Mouse (Mus musculus) embryonic facial prominence, embryonic 15.5 days (tissue): ENCODE measurements around the gene Nhej1. TPM values are rescaled to one million over a fixed set of nuclear protein-coding genes. Genes with fewer than 3 reads are reported as not detected.

Source experiments
- ATAC-seq: fragments of 200-750 bp; cut with Nextera tagmentation; 2 replicates; pipeline ENCODE4 v1.8.0; 2017; ENCODE audit warnings: low read depth, moderate TSS enrichment; ENCODE audit not compliant: insufficient number of reproducible peaks, low FRiP score, low TSS enrichment
- H3K27ac ChIP-seq: fragments of 300-500 bp; sonication (generic); replicated peaks from 2 replicates; pipeline ENCODE4 v1.5.1; 2015; ENCODE audit warnings: mild to moderate bottlenecking, inconsistent platforms
- H3K27me3 ChIP-seq: fragments of 300-500 bp; sonication (generic); 2 replicates; pipeline ENCODE4 v1.6.1; 2015; ENCODE audit warnings: inconsistent platforms
- H3K36me3 ChIP-seq: fragments of 300-500 bp; sonication (generic); 2 replicates; pipeline ENCODE4 v1.6.1; 2015; ENCODE audit warnings: mild to moderate bottlenecking, inconsistent platforms
- H3K4me1 ChIP-seq: fragments of 300-500 bp; sonication (generic); 2 replicates; pipeline ENCODE4 v1.6.1; 2015; ENCODE audit warnings: inconsistent platforms
- H3K4me2 ChIP-seq: fragments of 300-500 bp; sonication (generic); replicated peaks from 2 replicates; pipeline ENCODE4 v1.6.1; 2015; ENCODE audit warnings: mild to moderate bottlenecking, inconsistent platforms
- H3K4me3 ChIP-seq: fragments of 300-500 bp; sonication (generic); replicated peaks from 2 replicates; pipeline ENCODE4 v1.5.1; 2015; ENCODE audit warnings: mild to moderate bottlenecking, inconsistent platforms
- H3K9ac ChIP-seq: fragments of 300-500 bp; sonication (generic); 2 replicates; pipeline ENCODE4 v1.6.1; 2015; ENCODE audit warnings: inconsistent platforms
- H3K9me3 ChIP-seq: fragments of 300-500 bp; sonication (generic); replicated peaks from 2 replicates; pipeline ENCODE4 v1.6.1; 2016; ENCODE audit warnings: inconsistent platforms
- WGBS: fragments of 180-500 bp; shearing (Covaris S2); methylation state at CpG from one replicate; pipeline ENCODE4 v1.1.7; 2015; 5-methylcytosine and 5-hydroxymethylcytosine counted together
- polyA plus RNA-seq: library from polyadenylated mRNA; unstranded; fragments of >200 nt; fragmentation: Nextera tagmentation; extraction: Ambion mirVana; gene quantifications from 2 replicates; pipeline ENCODE4 v1.2.1, GENCODE M21; 2015

The Nhej1 gene
- polyA plus RNA-seq, 1 experiment from 2014 or later, result 9.9 TPM

GRCm38 (mm10) chr1:75052091-75052490 is 72.9 kb downstream of the Nhej1 start:
- H3K27me3 ChIP-seq, result no peaks in the 10 kb centered on the region
- no peaks in the 10 kb centered on the region for H3K36me3 ChIP-seq
- 35% methylated on average over 4 of the region's 4 CpGs for WGBS
- H3K27ac ChIP-seq, result no peak overlapping the region
- no peak overlapping the region for H3K4me2 ChIP-seq
- H3K4me3 ChIP-seq, result no peak overlapping the region
- no peaks in the 10 kb centered on the region for H3K4me1 ChIP-seq
- H3K9ac ChIP-seq, result no peak overlapping the region
- no peaks in the 10 kb centered on the region for H3K9me3 ChIP-seq
- no peak for ATAC-seq

GRCm38 (mm10) chr1:75051428-75051827 is 73.6 kb downstream of the Nhej1 start:
- Histone ChIP-seq H3K9me3 (no peaks in the 10 kb centered on the region), H3K4me3 (no peak overlapping the region), H3K9ac (no peak overlapping the region), H3K27me3 (no peaks in the 10 kb centered on the region), H3K27ac (no peak overlapping the region), H3K36me3 (no peaks in the 10 kb centered on the region), H3K4me2 (no peak overlapping the region), H3K4me1 (no peaks in the 10 kb centered on the region)
- no peak for ATAC-seq
- WGBS, result 71% methylated on average over 7 of the region's 7 CpGs

- Histone ChIP-seq H3K9ac (no peak overlapping the region), H3K4me3 (no peak overlapping the region), H3K4me2 (no peak overlapping the region), H3K4me1 (no peaks in the 10 kb centered on the region), H3K36me3 (no peaks in the 10 kb centered on the region), H3K27me3 (no peaks in the 10 kb centered on the region), H3K9me3 (no peaks in the 10 kb centered on the region), H3K27ac (no peak overlapping the region)
- WGBS, result 76% methylated on average over 2 of the region's 2 CpGs
- no peak for ATAC-seq
Measured at GRCm38 (mm10) chr1:75048571-75048970, 76.4 kb downstream of the Nhej1 start.

GRCm38 (mm10) chr1:75048041-75048440 is 77.0 kb downstream of the Nhej1 start:
- no peak overlapping the region for H3K4me3 ChIP-seq
- no peak overlapping the region for H3K4me2 ChIP-seq
- no peak for ATAC-seq
- WGBS, result 72% methylated on average over 4 of the region's 4 CpGs
- H3K36me3 ChIP-seq, result no peaks in the 10 kb centered on the region
- H3K9ac ChIP-seq, result no peak overlapping the region
- no peaks in the 10 kb centered on the region for H3K9me3 ChIP-seq
- H3K4me1 ChIP-seq, result no peaks in the 10 kb centered on the region
- H3K27ac ChIP-seq, result no peak overlapping the region
- H3K27me3 ChIP-seq, result no peaks in the 10 kb centered on the region

- Histone ChIP-seq H3K4me1 (peaks cover 4% of the 10 kb centered on the region; the same call in 1 of the 2 replicates), H3K4me2 (no peak overlapping the region), H3K9me3 (no peaks in the 10 kb centered on the region), H3K36me3 (no peaks in the 10 kb centered on the region), H3K9ac (no peak overlapping the region), H3K27me3 (no peaks in the 10 kb centered on the region), H3K4me3 (no peak overlapping the region), H3K27ac (no peak overlapping the region)
- WGBS, result 27% methylated on average over 7 of the region's 7 CpGs
- peak; percentile 80 for ATAC-seq
Measured at GRCm38 (mm10) chr1:75040429-75040828, 84.6 kb downstream of the Nhej1 start.

DNA sequence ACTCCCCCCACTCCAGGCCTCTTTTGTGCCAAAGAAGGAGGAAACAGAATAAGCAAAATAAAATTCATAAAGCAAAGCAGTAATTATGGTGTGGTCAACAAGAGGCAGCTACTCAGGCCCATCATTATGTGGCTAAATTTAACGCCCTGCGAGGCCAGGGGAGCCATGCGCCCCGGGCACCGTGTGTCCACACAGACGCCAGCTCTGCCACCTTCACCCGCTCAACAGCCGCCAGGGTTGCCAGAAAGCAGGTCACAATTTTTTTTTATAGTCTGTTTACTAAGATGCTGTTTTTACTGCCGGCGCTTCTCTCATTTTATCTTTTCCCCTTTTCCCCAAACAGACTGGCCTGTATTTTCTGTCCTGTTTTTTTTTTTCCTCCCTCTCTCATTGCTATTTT is 93.0 kb downstream of the Nhej1 start:
- Histone ChIP-seq H3K9me3 (no peaks in the 10 kb centered on the region), H3K4me3 (no peak overlapping the region), H3K4me1 (no peaks in the 10 kb centered on the region), H3K4me2 (no peak overlapping the region), H3K27ac (no peak overlapping the region), H3K36me3 (no peaks in the 10 kb centered on the region), H3K9ac (no peak overlapping the region), H3K27me3 (no peaks in the 10 kb centered on the region)
- no peak for ATAC-seq
- 84% methylated on average over 10 of the region's 10 CpGs for WGBS

- Histone ChIP-seq H3K4me3 (no peak overlapping the region), H3K27me3 (no peaks in the 10 kb centered on the region), H3K9me3 (no peaks in the 10 kb centered on the region), H3K4me2 (no peak overlapping the region), H3K36me3 (no peaks in the 10 kb centered on the region), H3K27ac (no peak overlapping the region), H3K4me1 (no peaks in the 10 kb centered on the region), H3K9ac (no peak overlapping the region)
- no peak for ATAC-seq
- 59% methylated on average over 2 of the region's 2 CpGs for WGBS
Measured at GRCm38 (mm10) chr1:75027061-75027779, 97.8 kb downstream of the Nhej1 start.

DNA sequence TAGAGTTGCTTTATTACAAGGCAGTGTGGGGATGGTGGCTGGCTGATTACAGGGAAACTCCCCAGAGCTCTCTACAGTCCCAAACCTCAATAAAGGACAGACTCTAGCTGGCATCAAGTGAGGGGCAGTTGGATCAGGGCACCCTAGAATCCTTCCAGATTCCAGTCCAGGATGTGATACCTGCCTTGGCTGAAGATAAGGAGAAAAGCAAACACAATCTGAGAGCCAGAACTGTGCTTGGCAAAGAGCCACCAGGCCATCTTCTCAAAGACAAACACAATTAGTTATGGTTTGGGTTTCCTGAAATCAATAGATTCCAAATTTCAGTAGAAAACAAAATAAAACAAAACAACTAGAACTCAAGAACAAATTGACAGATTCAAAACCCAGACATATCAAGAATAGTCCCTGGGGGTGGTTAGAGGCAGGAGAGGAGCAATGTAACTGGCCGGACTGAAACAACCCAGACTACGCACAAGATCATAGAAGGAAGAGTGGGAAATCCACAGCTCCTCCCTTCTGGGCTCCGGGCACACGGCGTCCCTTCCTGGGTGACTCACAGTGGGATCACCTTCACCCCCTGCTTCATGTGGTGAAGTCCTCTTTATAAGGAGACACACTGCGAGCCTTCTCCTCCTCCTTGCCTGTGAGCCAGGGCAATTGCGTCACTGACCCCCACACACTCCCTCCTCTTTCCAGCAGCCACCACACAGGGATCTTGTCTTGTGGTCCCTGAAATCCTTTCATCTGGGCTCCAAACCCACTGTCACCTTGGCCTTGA is 100.4 kb downstream of the Nhej1 start:
- no peak overlapping the region for H3K9ac ChIP-seq
- WGBS, result 68% methylated on average over 7 of the region's 7 CpGs

DNA sequence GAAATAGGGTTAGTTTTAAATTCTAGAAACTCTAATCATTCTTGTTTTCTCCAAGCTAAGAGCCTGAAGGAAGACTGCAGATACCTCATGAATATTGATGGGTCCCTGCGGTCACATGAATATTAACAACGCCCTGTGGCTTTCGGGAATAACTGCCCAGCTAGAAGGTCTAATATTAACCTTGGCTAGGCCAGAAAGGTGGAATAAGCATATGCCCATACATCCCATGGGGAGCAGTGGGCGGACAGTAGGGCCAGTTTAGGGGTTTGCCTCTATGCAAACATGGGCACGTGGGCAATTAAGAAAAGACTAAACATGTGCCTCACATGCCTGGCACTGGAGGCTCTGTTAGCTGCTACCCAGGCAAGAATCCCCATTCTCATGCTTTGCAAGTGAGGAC is 102.8 kb downstream of the Nhej1 start:
- no peak overlapping the region for H3K9ac ChIP-seq
- WGBS, result 66% methylated on average over 5 of the region's 5 CpGs
- H3K4me2 ChIP-seq, result no peak overlapping the region
- no peaks in the 10 kb centered on the region for H3K4me1 ChIP-seq
- no peak for ATAC-seq
- H3K27me3 ChIP-seq, result no peaks in the 10 kb centered on the region
- no peaks in the 10 kb centered on the region for H3K9me3 ChIP-seq
- H3K36me3 ChIP-seq, result no peaks in the 10 kb centered on the region
- H3K27ac ChIP-seq, result no peak overlapping the region
- H3K4me3 ChIP-seq, result no peak overlapping the region

More for the DNA sequence above, 100.4 kb downstream of the Nhej1 start:
- no peak overlapping the region for H3K4me3 ChIP-seq
- no peaks in the 10 kb centered on the region for H3K27me3 ChIP-seq
- no peaks in the 10 kb centered on the region for H3K9me3 ChIP-seq
- no peaks in the 10 kb centered on the region for H3K4me1 ChIP-seq
- H3K36me3 ChIP-seq, result no peaks in the 10 kb centered on the region
- no peak overlapping the region; the same call in 1 of the 2 replicates for H3K27ac ChIP-seq
- no peak; the same call in 1 of the 2 replicates for ATAC-seq
- H3K4me2 ChIP-seq, result no peak overlapping the region

DNA sequence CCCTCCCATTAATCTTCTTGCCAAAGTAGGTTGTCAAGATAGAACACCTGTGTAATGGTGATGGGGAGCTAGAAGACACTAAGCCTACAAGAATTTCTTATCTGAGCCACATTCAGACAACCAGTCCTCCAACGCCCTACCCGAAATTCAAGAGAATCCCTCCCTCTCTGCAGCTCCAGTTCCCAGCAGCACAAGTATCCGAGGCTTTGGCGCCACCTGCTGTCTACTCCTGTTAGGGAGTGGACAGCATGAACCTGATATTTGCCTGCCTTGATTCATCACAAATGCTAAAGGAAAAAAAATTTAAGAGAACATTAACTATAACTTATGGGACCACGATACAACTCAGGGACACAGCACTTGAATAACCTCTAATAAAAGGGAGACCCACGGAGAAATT is 108.2 kb downstream of the Nhej1 start:
- Histone ChIP-seq H3K4me2 (no peak overlapping the region), H3K9ac (no peak overlapping the region), H3K4me3 (no peak overlapping the region), H3K4me1 (peaks cover 30% of the 10 kb centered on the region), H3K36me3 (no peaks in the 10 kb centered on the region), H3K27ac (no peak overlapping the region), H3K27me3 (no peaks in the 10 kb centered on the region), H3K9me3 (no peaks in the 10 kb centered on the region)
- WGBS, result 1% methylated on average over 6 of the region's 6 CpGs
- no peak for ATAC-seq

GRCm38 (mm10) chr1:75015551-75016265 is 109.3 kb downstream of the Nhej1 start:
- 0 out of 2 replicates have a peak overlapping the region, but pooled peaks have one; percentile 26 for H3K4me2 ChIP-seq
- H3K27ac ChIP-seq, result peak overlapping the region; percentile 45
- no peaks in the 10 kb centered on the region for H3K9me3 ChIP-seq
- H3K9ac ChIP-seq, result no peak overlapping the region
- H3K4me1 ChIP-seq, result peaks cover 30% of the 10 kb centered on the region
- no peak overlapping the region for H3K4me3 ChIP-seq
- H3K36me3 ChIP-seq, result no peaks in the 10 kb centered on the region
- 13% methylated on average over 13 of the region's 13 CpGs for WGBS
- no peaks in the 10 kb centered on the region for H3K27me3 ChIP-seq
- peak; percentile 76; the same call in 1 of the 2 replicates for ATAC-seq
